Mouse (Mus musculus): ENCODE measurements around the gene Olfr235. TPM values are rescaled to one million over a fixed set of nuclear protein-coding genes. Genes with fewer than 3 reads are reported as not detected.

Olfr235 gene
- not detected in 2 replicates for polyA plus RNA-seq (2012; rRNA removed)

GRCm38 (mm10) chr19:12260732-12261131 lies at the start of gene Olfr235:
TSS of gene Olfr235 (plus strand) at chr19:12261032.

DNA sequence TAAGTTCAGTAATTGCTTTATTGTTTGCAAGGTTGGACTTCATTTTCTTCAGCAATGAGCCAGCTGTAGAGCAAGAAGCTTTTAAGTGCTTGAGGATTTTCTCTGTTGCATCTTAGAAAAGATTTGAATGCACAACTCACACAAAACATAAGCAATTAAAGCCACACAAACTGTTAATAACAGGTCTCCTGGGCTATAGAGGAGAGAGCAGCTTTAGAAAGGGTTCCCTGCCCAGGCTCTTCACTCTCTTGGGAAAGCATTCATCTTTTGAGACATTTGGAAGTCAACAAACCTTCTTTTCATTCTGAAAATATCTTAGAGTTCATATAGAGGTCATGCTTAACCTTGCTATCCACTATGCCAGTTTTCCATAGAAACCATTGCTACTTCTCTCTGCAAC lies 28.3 kb upstream of the Olfr235 start, which contains the start of gene Olfr1432:
TSS of gene Olfr1432 (minus strand) at position 101 of the 400 bp plus-strand sequence.

GRCm38 (mm10) chr19:12241559-12241958 lies 19.3 kb upstream of the Olfr235 start, which contains the start of gene Olfr262:
TSS of gene Olfr262 (minus strand) at chr19:12241659.

GRCm38 (mm10) chr19:12279554-12279953 lies 18.7 kb downstream of the Olfr235 start, which contains the start of gene Olfr1434:
TSS of gene Olfr1434 (plus strand) at chr19:12279854.

DNA sequence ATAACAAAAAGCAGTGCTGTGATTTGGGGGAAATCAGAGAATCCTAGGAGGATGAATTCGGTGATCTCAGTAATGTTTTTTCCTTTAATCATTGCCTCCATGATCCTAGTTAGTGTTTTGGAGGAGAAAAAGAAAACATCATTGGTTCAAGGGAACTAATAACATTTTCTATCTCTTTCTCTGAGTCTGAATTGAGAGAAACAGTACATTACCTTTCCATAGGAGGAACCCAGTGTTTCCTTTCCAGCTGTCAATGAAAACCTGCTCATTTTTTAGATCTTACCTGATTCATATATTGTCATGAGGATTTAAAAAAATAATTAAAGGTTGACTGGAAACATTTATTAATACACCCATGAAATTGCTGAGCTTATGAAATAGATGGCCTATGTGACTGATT lies 38.2 kb downstream of the Olfr235 start, which contains the start of gene Olfr1436:
TSS of gene Olfr1436 (minus strand) at position 101 of the 400 bp plus-strand sequence.

Other genes starting within 250 kb of the Olfr235 start
- not detected in 2 replicates for gene Olfr1423, start 219.7 kb upstream of the Olfr235 start, polyA plus RNA-seq (2012; rRNA removed)
- gene Olfr1424, start 198.3 kb upstream of the Olfr235 start, polyA plus RNA-seq (2012; rRNA removed): not detected in 2 replicates
- not detected in 2 replicates for gene Olfr1425, start 183.3 kb upstream of the Olfr235 start, polyA plus RNA-seq (2012; rRNA removed)
- not detected in 2 replicates for gene Olfr1426, start 169.0 kb upstream of the Olfr235 start, polyA plus RNA-seq (2012; rRNA removed)
- not detected in 2 replicates for gene Olfr1427, start 157.7 kb upstream of the Olfr235 start, polyA plus RNA-seq (2012; rRNA removed)
- gene Olfr1428, start 145.1 kb upstream of the Olfr235 start, polyA plus RNA-seq (2012; rRNA removed): not detected in 2 replicates
- not detected in 2 replicates for gene Olfr76, start 137.8 kb upstream of the Olfr235 start, polyA plus RNA-seq (2012; rRNA removed)
- gene Olfr1555-ps1, start 90.9 kb upstream of the Olfr235 start, polyA plus RNA-seq (2012; rRNA removed): not detected in 2 replicates
- gene Olfr1431, start 60.4 kb upstream of the Olfr235 start, polyA plus RNA-seq (2012; rRNA removed): not detected in 2 replicates
- gene Olfr1432, start 28.4 kb upstream of the Olfr235 start, polyA plus RNA-seq (2012; rRNA removed): not detected in 2 replicates
- gene Olfr262, start 19.4 kb upstream of the Olfr235 start, polyA plus RNA-seq (2012; rRNA removed): not detected in 2 replicates
- gene Olfr1434, start 18.8 kb downstream of the Olfr235 start, polyA plus RNA-seq (2012; rRNA removed): not detected in 2 replicates
- gene Olfr1436, start 38.1 kb downstream of the Olfr235 start, polyA plus RNA-seq (2012; rRNA removed): not detected in 2 replicates
- gene Olfr1437, start 64.1 kb downstream of the Olfr235 start, polyA plus RNA-seq (2012; rRNA removed): not detected in 2 replicates
- gene Olfr1438-ps1, start 74.9 kb downstream of the Olfr235 start, polyA plus RNA-seq (2012; rRNA removed): not detected in 2 replicates
- gene Olfr1440, start 126.2 kb downstream of the Olfr235 start, polyA plus RNA-seq (2012; rRNA removed): not detected in 2 replicates
- not detected in 2 replicates for gene Olfr1441, start 156.4 kb downstream of the Olfr235 start, polyA plus RNA-seq (2012; rRNA removed)
- gene Pfpl, start 166.9 kb downstream of the Olfr235 start, polyA plus RNA-seq (2012; rRNA removed): not detected in 2 replicates
- 0.64 and 0.75 TPM in 2 replicates for gene Mpeg1, start 199.7 kb downstream of the Olfr235 start, polyA plus RNA-seq (2012; rRNA removed)
- 6.6 and 7.1 TPM in 2 replicates for gene Dtx4, start 240.4 kb downstream of the Olfr235 start, polyA plus RNA-seq (2012; rRNA removed)